Mouse (Mus musculus) MEL (cell line): ENCODE measurements around the gene Gfod1. TPM values are rescaled to one million over a fixed set of nuclear protein-coding genes. Genes with fewer than 3 reads are reported as not detected.

Experiments
- DNase-seq: peaks from one replicate; pipeline ENCODE4 v3.0.0; 2011; ENCODE audit warnings: low read depth, low spot score
- H3K27ac ChIP-seq: 2 replicates; pipeline ENCODE4 v1.5.1; 2012; ENCODE audit warnings: low read depth, mild to moderate bottlenecking, control low read depth, low read length, moderate library complexity; ENCODE audit not compliant: control insufficient read depth
- H3K27me3 ChIP-seq, 2 experiments: fragments of 150-350 bp in 1 of 2; sonication (generic) in 1 of 2; 2 replicates each; pipeline ENCODE4 v1.6.1; 2012; ENCODE audit warnings: low read length in 2 of 2, mild to moderate bottlenecking in 2 of 2, improper control_type of control experiment in 1 of 2, moderate library complexity in 1 of 2; ENCODE audit not compliant: insufficient read depth in 2 of 2, control insufficient read depth in 1 of 2
- H3K36me3 ChIP-seq, 2 experiments: 2 replicates each; pipeline ENCODE4 v1.6.1; 2012 to 2014; ENCODE audit warnings: low read length in 2 of 2, improper control_type of control experiment in 1 of 2, inconsistent platforms in 1 of 2, mild to moderate bottlenecking in 1 of 2; ENCODE audit not compliant: insufficient read depth in 2 of 2, control insufficient read depth in 1 of 2
- H3K4me1 ChIP-seq, 2 experiments: fragments of 150-350 bp in 1 of 2; sonication (generic) in 1 of 2; 2 replicates each; pipeline ENCODE4 v1.6.1; 2012; ENCODE audit warnings: low read length in 2 of 2, improper control_type of control experiment in 1 of 2, mild to moderate bottlenecking in 1 of 2; ENCODE audit not compliant: insufficient read depth in 2 of 2, control insufficient read depth in 1 of 2
- H3K4me3 ChIP-seq, 2 experiments: fragments of 150-350 bp in 1 of 2; sonication (generic) in 1 of 2; 2 replicates each; pipeline ENCODE4 v1.5.1; 2012; ENCODE audit warnings: low read depth in 2 of 2, low read length in 2 of 2, mild to moderate bottlenecking in 2 of 2, moderate library complexity in 2 of 2, control low read depth in 1 of 2, improper control_type of control experiment in 1 of 2; ENCODE audit not compliant: control insufficient read depth in 1 of 2, insufficient read depth in 1 of 2
- H3K79me2 ChIP-seq: 2 replicates; pipeline ENCODE4 v1.6.1; 2012; ENCODE audit warnings: mild to moderate bottlenecking, low read length, moderate library complexity; ENCODE audit not compliant: control insufficient read depth, poor library complexity, insufficient read depth
- H3K9ac ChIP-seq: 2 replicates; pipeline ENCODE4 v1.6.1; 2012; ENCODE audit warnings: low read depth, mild to moderate bottlenecking, control low read depth, low read length, moderate library complexity; ENCODE audit not compliant: control insufficient read depth, poor library complexity, severe bottlenecking
- H3K9me3 ChIP-seq: fragments of 150-350 bp; sonication (generic); replicated peaks from 2 replicates; pipeline ENCODE4 v1.6.1; 2012; ENCODE audit warnings: mild to moderate bottlenecking, low read length, improper control_type of control experiment, moderate library complexity; ENCODE audit not compliant: insufficient read depth
- CHD1 ChIP-seq: IDR thresholded peaks from 2 replicates; pipeline ENCODE4 v1.6.1; 2012; ENCODE audit warnings: low read depth, mild to moderate bottlenecking, inconsistent platforms, low read length, improper control_type of control experiment
- CHD2 ChIP-seq: IDR thresholded peaks from 2 replicates; pipeline ENCODE4 v1.6.1; 2011; ENCODE audit warnings: low read length, improper control_type of control experiment
- CTCF ChIP-seq, 3 experiments: IDR thresholded peaks in 2 of 3; conservative IDR thresholded peaks in 1 of 3; 2 replicates each; pipeline ENCODE4 v1.5.1; 2011 to 2012; ENCODE audit warnings: low read length in 3 of 3, low read depth in 2 of 3, mild to moderate bottlenecking in 2 of 3, improper control_type of control experiment in 1 of 3, inconsistent platforms in 1 of 3, mixed read lengths in 1 of 3, moderate library complexity in 1 of 3; ENCODE audit not compliant: control insufficient read depth in 1 of 3, insufficient read depth in 1 of 3, poor library complexity in 1 of 3, severe bottlenecking in 1 of 3
- EP300 ChIP-seq, 2 experiments: IDR thresholded peaks; 2 replicates each; pipeline ENCODE4 v1.6.1; 2011; ENCODE audit warnings: improper control_type of control experiment in 2 of 2, low read length in 2 of 2, low read depth in 1 of 2, mild to moderate bottlenecking in 1 of 2
- GATA1 ChIP-seq: IDR thresholded peaks from 2 replicates; pipeline ENCODE4 v1.6.1; 2011; ENCODE audit warnings: low read depth, low read length, improper control_type of control experiment
- HCFC1 ChIP-seq: IDR thresholded peaks from 2 replicates; pipeline ENCODE4 v1.6.1; 2012; ENCODE audit warnings: low read depth, mild to moderate bottlenecking, inconsistent platforms, low read length, improper control_type of control experiment, moderate library complexity
- MEF2A ChIP-seq: IDR thresholded peaks from 2 replicates; pipeline ENCODE4 v1.6.1; 2014; ENCODE audit warnings: low read depth, mild to moderate bottlenecking, inconsistent platforms, low read length, improper control_type of control experiment; ENCODE audit not compliant: poor library complexity, insufficient replicate concordance, severe bottlenecking; ENCODE audit errors: extremely low read depth
- MXI1 ChIP-seq: IDR thresholded peaks from 2 replicates; pipeline ENCODE4 v1.6.1; 2011; ENCODE audit warnings: mild to moderate bottlenecking, low read depth, low read length, improper control_type of control experiment
- MYC ChIP-seq: IDR thresholded peaks from 2 replicates; pipeline ENCODE4 v1.6.1; 2011; ENCODE audit warnings: low read depth, mild to moderate bottlenecking, low read length, improper control_type of control experiment, moderate library complexity
- NELFE ChIP-seq: IDR thresholded peaks from 2 replicates; pipeline ENCODE4 v1.6.1; 2011; ENCODE audit warnings: low read depth, low read length, improper control_type of control experiment
- RAD21 ChIP-seq: IDR thresholded peaks from 2 replicates; pipeline ENCODE4 v1.6.1; 2011; ENCODE audit warnings: mild to moderate bottlenecking, low read depth, low read length, improper control_type of control experiment
- RCOR1 ChIP-seq: IDR thresholded peaks from 2 replicates; pipeline ENCODE4 v1.6.1; 2012; ENCODE audit warnings: low read depth, mild to moderate bottlenecking, inconsistent platforms, low read length, improper control_type of control experiment
- SMC3 ChIP-seq: IDR thresholded peaks from 2 replicates; pipeline ENCODE4 v1.6.1; 2011; ENCODE audit warnings: low read depth, low read length, improper control_type of control experiment
- TAL1 ChIP-seq: IDR thresholded peaks from 2 replicates; pipeline ENCODE4 v1.6.1; 2012; ENCODE audit warnings: mild to moderate bottlenecking, inconsistent platforms, low read length, moderate library complexity, mixed read lengths
- TCF12 ChIP-seq: IDR thresholded peaks from 2 replicates; pipeline ENCODE4 v1.6.1; 2014; ENCODE audit warnings: low read depth, mild to moderate bottlenecking, inconsistent platforms, low read length, improper control_type of control experiment, moderate library complexity
- USF1 ChIP-seq: IDR thresholded peaks from 2 replicates; pipeline ENCODE4 v1.6.1; 2014; ENCODE audit warnings: low read depth, mild to moderate bottlenecking, inconsistent platforms, low read length, improper control_type of control experiment, moderate library complexity
- ZC3H11A ChIP-seq: IDR thresholded peaks from 2 replicates; pipeline ENCODE4 v1.6.1; 2012; ENCODE audit warnings: low read depth, mild to moderate bottlenecking, inconsistent platforms, low read length, improper control_type of control experiment
- ZNF384 ChIP-seq: IDR thresholded peaks from 2 replicates; pipeline ENCODE4 v1.6.1; 2012; ENCODE audit warnings: low read depth, mild to moderate bottlenecking, inconsistent platforms, low read length, improper control_type of control experiment
- polyA plus RNA-seq, 2 experiments: library from polyadenylated mRNA; stranded (reverse) in 1 of 2; unstranded in 1 of 2; fragments of >175 nt in 1 of 2; fragments of >200 nt in 1 of 2; gene quantifications; 2 replicates each; pipeline versions ENCODE4 v1.2.1 to v1.2.4; 2012; ENCODE audit warnings: low replicate concordance in 2 of 2, low read depth in 1 of 2; ENCODE audit not compliant: insufficient read length in 2 of 2, insufficient read depth in 1 of 2, missing spikeins in 1 of 2
- total RNA-seq: library from RNA; depleted of rRNA; stranded (reverse); fragments of 300-350 nt; gene quantifications from 2 replicates; pipeline ENCODE4 v1.2.3, GENCODE M21; 2012

Gene Gfod1
- total and polyA plus RNA-seq, 3 experiments: 0.27 to 0.93 TPM; not detected in 1

DNA sequence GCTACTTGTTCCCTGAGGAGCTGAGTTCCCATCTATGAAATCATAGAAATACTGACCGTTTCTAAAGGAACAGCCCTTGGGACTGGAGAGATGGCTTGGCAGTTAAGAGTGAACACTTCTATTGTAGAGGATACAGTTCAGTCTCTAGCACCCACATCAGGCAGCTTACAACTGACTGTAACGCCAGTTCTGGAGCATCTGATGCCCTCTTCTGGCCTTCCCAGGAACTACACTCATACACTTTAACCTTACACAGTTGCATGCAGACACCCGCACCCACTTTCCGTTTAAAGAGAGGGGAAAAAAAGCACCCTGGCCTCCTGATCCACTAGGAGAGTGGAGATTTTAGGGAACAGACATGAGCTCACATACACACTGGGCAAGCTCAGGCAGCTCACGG lies 78.8 kb downstream of the Gfod1 start:
- Histone ChIP-seq H3K9ac (no peak overlapping the region), H3K36me3 (peaks cover 0 to 7% of the 10 kb centered on the region in 2 experiments; a peak in 2 of 4 replicates), H3K9me3 (no peaks in the 10 kb centered on the region), H3K27me3 (no peaks in the 10 kb centered on the region), H3K4me3 (no peak overlapping the region), H3K4me1 (peaks cover 6 to 14% of the 10 kb centered on the region in 2 experiments), H3K79me2 (no peaks in the 10 kb centered on the region), H3K27ac (no peak overlapping the region)
- TF ChIP-seq ZNF384 (no peak), SMC3 (peak; percentile 77), ZC3H11A (peak; percentile 46; the same call in 1 of the 2 replicates), MXI1 (no peak), RAD21 (peak; percentile 61), CTCF (IDR thresholded peaks at IDR 0.05 in 2 of 3, conservative IDR thresholded peaks at IDR 0.05 in 1 of 3; ENCODE audit: control insufficient read depth in 1 of 3, insufficient read depth in 1 of 3, low read depth in 2 of 3, low read length in 3 of 3, poor library complexity in 1 of 3, severe bottlenecking in 1 of 3) (peak; percentile 64 to 70 (median 68)), USF1 (no peak)
- peak; percentile 71 for DNase-seq

DNA sequence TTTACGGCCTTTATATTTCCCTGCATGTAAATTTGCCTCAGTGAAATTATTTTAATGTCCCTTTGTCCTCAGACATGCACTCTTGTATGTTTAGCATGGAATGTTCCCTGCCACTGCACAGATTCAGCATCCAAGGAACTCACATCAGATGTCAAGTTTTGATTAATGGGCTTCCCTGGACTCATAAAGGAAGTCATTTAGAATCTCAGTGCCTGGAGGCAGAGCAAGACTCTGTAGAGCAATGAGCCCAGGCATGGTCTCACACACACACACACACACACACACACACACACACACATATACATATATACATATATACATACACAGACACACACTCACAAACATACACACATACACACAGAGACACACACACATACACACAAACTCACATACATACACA lies 81.9 kb downstream of the Gfod1 start:
- Histone ChIP-seq H3K36me3 (peaks cover 0 to 6% of the 10 kb centered on the region in 2 experiments; a peak in 2 of 4 replicates), H3K27ac (no peak overlapping the region), H3K4me3 (no peak overlapping the region), H3K9ac (no peak overlapping the region), H3K4me1 (peaks cover 2 to 11% of the 10 kb centered on the region in 2 experiments; a peak in 2 of 4 replicates), H3K9me3 (no peaks in the 10 kb centered on the region), H3K27me3 (no peaks in the 10 kb centered on the region)
- no peak for DNase-seq
- no peak for TF ChIP-seq HCFC1
- no peak for TF ChIP-seq CHD1
- TF ChIP-seq MEF2A: no peak
- TF ChIP-seq CTCF (IDR thresholded peaks at IDR 0.05 in 2 of 3, conservative IDR thresholded peaks at IDR 0.05 in 1 of 3; ENCODE audit: control insufficient read depth in 1 of 3, insufficient read depth in 1 of 3, low read depth in 2 of 3, low read length in 3 of 3, poor library complexity in 1 of 3, severe bottlenecking in 1 of 3): no peak
- TF ChIP-seq TCF12: no peak
- TF ChIP-seq GATA1: no peak
- TF ChIP-seq USF1: no peak
- TF ChIP-seq CHD2: no peak
- no peak for TF ChIP-seq TAL1
- no peak for TF ChIP-seq RCOR1
- no peak for TF ChIP-seq MYC
- TF ChIP-seq EP300 (IDR thresholded peaks at IDR 0.05; ENCODE audit: low read depth in 1 of 2, low read length in 2 of 2): no peak
- no peak for TF ChIP-seq NELFE
- TF ChIP-seq MXI1: no peak
- TF ChIP-seq, all 39 proteins: peak for 0
- no peaks in the 10 kb centered on the region for H3K79me2 ChIP-seq
